Mouse (Mus musculus) left cerebral cortex, postnatal 14 days (tissue): ENCODE data around the gene 3110018I06Rik. TPM values are rescaled to one million over a fixed set of nuclear protein-coding genes. Genes with fewer than 3 reads are reported as not detected.

ENCODE experiments used
- DNase-seq, 2 experiments: peaks; one replicate each; pipeline ENCODE4 v3.0.0; 2021 to 2022; ENCODE audit warnings: low spot score in 2 of 2, mixed read lengths in 1 of 2
- intact Hi-C: fragments of 180-260 bp; cut with DNase I; formaldehyde crosslinking; loops from one replicate; pipeline ENCODE4 v1.15.1; 2025
- long read RNA-seq, 2 experiments: library from polyadenylated mRNA; stranded (forward); transcript quantifications; one replicate each; pipeline ENCODE4 v2.0.0; 2021
- total RNA-seq, 2 experiments: library from RNA; stranded (reverse); gene quantifications; 2 replicates each; pipeline ENCODE4 v1.2.3; 2021

Gene 3110018I06Rik
- not detected for total RNA-seq
- long read RNA-seq, experiment 1, result 0 reads
- long read RNA-seq, experiment 2, result 0 reads

DNA sequence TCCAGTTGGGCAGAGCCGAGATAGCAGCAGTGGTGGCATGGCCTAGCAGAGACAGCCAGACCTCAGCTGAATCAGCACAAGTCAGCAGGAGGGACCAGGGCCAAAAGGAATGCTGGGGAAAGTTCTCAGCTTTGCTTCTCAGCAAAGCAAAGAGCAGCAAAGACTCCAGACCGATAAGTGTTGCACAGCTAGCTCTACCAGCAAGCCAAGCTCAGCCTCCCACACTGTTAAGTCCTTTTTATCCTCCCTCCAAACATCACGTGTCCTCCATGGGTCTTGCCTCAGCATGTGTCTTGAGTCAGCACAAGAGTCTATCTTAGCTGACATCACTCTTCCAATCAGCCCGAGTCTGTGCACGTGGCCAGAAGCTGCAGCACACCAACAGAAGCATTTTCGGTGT, at the start of gene 3110018I06Rik:
TSS of gene 3110018I06Rik (plus strand) at position 262 of the 400 bp plus-strand sequence.
- intact Hi-C loops, result no loop called here
- DNase-seq, result no peak

DNA sequence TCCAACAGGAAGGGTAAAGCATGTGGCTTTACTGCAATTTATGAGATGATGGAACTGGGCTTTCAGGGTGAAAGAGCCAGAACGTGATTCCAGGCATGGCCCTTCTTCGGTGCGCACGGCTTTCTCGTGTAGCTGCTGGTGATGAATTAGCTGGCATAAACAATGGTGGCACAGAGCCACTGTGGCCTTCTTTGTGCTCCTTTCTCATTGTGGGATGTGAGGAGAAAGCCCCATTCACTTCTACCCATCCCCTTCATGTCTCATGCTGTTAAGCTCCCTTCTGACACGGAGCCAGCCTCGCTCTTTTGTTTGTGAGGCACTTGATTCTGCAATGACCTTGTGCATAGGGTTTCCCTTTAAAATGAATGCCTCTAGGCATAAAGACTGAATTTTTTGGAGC, 43.8 kb upstream of the 3110018I06Rik start:
- intact Hi-C loops, result no loop called here
- DNase-seq, result no peak

DNA sequence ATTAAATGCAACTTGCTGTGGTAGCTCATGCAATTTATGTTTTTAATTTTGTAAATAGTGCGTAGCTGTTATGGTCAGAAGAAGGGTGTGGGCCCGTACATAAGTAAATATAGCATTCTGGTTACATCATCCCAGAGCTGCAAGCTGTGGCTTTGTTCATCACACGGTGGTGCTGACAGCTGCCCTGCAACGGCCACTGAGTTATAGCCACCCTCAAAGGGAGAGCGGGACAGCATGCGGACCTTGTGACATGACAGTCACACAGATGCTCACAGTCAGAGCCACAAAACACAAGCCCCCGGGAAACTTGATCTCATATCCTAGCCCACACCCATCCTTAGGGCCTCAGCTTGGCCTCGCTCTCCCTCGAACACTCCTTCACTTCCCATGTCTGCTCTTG, 30.6 kb upstream of the 3110018I06Rik start:
- intact Hi-C loops, result no loop called here
- no peak for DNase-seq

DNA sequence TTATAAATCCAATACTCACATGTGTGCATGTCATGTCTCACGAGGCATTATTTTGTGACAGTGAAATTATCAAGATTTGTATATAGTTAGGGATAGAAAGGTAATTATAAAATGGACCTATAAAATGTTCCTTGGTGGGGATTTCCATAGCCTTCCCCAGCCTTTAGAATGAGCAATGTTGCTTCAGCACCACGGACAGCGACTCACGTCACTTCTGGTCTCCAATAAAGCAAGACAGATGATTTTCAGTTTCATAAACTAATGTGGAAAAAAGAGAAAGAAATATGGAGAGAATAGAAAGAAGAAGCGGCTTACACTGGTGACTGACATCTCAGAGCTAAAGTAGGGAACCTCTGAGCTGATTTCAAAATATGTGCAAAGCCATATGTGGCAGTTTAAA, 23.7 kb upstream of the 3110018I06Rik start:
- intact Hi-C loops, result no loop called here
- no peak for DNase-seq

DNA sequence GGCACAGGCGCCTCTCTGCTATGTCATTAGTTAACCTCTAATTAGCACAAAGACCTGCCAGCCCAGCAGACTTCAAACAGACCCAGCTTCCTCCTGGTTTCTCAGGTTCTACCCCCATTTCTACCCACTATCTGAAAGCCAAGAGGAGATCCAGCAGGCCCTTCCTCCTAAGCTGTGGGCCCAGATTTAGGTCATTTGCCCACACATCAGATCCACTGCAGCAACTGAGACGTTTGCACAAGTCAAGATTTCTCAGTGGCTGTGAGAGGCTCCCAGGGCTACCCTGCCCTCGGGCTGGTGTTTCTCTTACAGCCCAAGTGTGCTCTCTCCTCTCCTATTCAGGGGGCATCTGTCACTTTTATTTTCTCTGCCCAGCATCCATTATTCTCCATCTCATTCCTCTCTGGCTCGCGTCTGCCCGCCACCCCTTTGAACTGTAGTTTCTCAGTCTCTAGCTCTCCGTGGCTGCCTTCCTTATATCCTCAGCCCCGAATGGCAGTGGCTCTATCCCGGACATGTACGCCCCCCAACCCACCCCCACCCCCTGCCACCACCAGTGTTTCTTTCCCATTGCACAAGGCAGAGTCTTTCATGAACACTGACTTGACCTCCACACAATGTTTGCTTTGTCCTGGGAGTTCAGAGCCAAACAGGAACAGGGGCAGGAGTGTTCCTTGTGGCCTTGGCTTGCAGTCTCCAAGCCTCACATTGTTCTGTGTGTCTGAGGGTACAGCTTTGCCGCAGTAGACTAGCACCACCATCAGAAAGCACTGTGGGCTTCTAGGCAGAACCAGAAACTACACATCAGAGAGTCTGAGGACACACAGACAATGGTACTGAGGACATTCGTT, 11.8 kb upstream of the 3110018I06Rik start:
- intact Hi-C loops, result no loop called here
- peak in 1 of 2 experiments; percentile 18 for DNase-seq

DNA sequence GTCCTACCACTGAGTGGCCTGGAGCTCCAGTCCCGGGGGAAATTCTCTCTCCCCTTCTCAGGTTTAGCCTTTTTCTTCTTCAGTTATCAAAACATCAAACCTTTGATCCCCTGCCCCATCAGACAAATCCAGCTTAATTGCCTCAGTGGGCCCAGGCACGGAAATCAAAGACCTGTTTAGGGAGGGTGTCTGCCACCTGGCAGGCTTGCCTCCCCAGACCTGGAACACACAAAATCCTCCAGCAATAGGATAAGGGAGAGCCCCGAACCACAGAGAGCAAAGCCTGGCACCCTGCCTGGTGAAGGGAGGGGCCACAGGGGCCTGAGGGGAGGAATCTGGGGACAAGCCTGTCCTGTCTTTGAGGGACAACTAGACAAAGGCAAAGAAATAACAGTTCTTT, 9.1 kb upstream of the 3110018I06Rik start:
- intact Hi-C loops, result no loop called here
- DNase-seq, result no peak

DNA sequence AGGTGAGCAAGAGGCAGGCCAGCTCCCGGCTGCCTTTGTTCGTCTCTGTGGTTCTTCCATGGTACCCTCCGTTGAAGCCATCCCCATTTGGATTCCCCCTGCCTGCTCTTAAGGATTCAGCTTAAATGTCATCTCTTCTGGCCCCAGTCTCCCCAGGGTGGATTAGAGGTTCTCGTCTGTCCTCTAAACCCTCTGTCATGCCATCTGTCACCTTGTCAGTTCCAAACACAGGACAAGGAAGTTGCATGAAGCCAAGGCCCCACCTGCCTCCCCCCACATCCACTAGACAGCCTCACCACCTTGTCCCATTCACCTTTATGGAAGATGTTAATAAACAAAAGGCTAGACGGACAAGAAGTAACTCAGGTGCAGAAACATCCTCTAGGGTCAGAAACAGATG, 5.4 kb upstream of the 3110018I06Rik start:
- intact Hi-C loops, result no loop called here
- DNase-seq, result no peak

DNA sequence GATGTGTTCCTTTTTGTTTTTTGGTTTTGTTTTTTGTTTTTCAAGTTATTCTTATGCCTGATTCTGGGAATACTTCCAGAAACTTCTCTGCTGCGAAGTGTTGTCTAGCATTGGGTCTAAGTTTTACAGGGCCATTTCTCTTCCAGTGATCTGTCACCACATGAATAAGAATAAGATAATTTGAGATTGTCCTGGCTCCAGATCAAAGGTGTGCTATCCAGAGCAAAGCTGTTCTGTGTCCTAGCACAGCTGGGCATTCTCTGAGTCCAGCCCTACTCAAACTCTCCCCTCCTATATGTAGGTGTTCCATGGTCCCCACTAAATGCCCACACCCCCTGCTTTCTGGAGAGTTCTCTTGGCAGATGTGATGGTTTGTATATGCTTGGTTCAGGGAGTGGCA, 2.9 kb downstream of the 3110018I06Rik start:
- intact Hi-C loops, result no loop called here
- no peak for DNase-seq

DNA sequence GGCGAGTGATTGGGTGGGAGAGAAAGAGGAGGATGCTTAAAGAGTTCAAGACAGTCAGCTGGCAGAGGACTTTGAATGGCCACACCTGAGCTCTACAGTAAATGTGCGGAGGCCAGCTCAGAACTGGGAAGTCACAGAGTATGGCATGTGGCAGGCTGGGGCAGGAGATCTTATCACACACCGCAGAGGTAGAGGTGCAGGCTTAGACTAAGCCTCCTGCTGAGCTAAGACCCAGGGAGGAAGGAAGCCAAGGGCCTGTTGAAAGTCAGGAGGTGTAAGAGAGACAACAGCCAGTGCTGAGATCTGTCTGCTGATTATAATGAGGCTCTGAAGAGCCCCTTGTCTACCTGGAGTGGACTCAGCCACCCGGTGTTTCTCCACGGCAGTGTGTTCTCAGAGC, 8.5 kb downstream of the 3110018I06Rik start:
- intact Hi-C loops, result no loop called here

DNA sequence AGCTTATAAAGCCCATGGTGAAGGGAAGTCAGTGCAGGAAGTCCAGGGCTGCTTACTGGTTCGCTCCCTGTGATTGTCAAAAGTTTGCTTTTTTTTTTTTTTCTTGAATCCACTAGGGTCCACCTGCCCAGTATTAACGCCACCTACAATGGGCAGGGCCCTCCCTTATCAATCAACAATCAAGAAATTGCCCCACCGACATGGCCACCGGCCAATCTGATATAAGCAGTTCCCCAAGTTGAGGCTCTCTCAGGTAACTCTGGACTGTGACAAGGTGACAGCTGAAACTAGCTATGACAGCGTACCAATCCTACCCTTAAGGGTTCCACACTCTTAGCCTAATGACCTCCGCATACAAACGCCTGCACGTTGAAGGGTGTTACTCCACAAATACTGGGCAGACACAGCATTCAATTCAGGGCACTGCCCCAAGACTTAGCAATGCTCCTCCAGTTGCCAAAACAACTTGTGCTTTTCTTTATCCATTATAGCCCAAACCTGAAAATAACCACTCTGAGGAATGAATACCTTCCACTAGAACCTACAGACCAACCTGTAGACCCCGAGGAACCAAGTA, 21.3 kb downstream of the 3110018I06Rik start:
- DNase-seq, result no peak
- intact Hi-C loops, result no loop called here

More for the DNA sequence above, 8.5 kb downstream of the 3110018I06Rik start:
- no peak for DNase-seq

DNA sequence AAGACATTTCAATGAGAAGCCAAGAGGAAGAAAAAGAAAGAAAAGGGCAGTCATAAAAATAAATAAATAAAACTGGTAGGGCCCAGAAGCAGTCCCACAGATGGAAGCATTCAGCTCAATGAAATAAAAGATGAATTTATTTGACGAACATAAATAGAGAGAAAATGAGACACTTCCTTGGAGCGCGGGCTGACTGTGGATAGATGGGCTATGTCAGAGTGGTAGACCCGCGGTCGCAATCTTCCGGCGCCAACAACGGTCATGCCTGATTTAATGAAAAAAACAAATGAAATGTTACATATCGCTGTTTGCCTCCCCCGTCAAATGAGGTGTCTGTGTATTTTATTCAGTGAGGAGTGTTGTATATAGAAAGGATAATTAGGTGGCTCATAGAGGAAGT, 22.7 kb downstream of the 3110018I06Rik start:
- intact Hi-C loops, result no loop called here
- DNase-seq, result no peak

DNA sequence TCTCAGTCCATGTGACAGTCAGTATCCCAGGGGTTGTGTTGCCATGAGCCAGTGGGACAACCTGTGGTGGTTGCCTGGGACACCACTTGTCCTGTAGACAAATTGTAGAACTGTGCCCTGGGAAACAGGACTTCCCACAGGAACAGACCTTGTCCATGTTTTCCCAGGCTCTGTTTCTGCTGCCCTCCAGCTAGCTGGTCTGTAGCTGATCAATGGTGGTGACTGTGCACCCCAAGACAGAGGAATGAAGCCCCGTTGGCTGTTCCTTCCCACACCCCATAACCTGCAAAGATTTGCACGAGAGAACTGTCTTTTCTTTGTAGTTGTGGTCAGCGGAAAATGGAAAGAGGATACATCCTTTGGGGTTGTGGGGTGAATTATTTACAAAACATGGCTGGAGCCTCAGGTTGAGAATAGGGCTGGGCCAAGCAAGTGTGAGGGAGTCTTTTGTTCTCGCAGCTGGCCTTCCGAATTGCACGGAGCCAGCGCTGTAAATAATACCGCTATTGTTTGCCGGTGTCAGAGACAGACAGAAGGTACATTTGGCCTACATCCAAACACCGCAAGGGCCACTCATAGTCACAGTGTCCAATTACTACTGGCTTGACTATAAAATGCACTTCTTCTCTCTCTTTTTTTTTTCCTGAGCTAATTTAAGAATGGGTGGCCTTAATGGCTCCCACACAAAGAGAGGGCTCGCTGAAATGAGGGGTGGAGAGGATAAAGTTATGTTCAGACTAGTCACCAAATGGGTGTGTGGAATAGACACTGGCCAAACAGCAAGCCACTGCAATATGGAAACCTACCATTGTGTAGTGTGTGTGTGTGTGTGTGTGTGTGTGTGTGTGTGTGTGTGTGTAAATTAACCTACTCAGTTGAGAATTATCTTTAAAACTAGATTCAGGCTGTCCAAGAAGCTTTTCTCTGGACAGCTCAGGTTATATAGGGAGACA, 28.1 kb downstream of the 3110018I06Rik start:
- DNase-seq, result peak in 1 of 2 experiments; percentile 21
- intact Hi-C loops, result no loop called here

DNA sequence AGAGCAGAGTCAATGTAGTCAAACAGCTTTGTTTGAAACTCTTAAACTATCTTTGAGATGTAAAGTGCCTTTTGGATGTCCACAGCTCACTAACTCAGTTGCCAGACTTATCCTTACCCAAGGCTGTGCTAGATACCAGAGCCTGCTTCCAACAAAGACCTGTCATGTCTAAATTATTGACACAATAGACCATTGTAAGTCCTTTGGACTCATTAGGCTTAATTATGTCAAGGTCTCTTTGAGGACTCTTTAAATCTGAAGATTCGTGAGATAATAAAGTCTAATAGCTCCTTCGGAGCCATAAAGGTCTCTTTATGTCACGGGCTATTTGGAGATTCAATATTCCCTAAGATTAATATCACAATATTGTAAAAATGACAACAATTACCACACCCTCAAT, 32.5 kb downstream of the 3110018I06Rik start:
- intact Hi-C loops, result no loop called here
- no peak for DNase-seq

DNA sequence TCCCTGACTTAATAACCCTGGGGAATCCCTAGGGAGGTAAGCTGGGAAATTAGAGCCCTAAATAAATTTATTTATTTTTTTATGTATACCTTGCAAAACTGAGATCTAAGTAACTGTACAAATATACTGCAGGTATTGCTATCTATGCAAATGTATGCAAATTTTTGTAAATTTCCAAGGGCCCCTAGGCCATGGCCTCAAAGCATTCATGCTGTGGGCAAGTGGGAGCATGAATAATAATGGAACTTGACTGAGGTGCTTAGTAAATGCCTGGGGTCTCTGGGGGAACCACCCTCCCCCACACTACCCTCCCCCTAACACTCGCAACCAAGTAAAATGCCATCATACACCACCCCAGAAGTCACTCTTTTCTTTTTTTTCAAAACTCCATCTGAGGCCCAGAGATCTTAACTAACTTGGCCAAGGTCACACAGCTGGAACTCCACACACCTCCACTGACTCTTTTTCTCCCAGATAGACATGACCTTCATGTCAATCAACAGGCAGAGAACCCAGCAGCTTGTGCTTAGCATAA, 40.0 kb downstream of the 3110018I06Rik start:
- no peak for DNase-seq
- intact Hi-C loops, result no loop called here

DNA sequence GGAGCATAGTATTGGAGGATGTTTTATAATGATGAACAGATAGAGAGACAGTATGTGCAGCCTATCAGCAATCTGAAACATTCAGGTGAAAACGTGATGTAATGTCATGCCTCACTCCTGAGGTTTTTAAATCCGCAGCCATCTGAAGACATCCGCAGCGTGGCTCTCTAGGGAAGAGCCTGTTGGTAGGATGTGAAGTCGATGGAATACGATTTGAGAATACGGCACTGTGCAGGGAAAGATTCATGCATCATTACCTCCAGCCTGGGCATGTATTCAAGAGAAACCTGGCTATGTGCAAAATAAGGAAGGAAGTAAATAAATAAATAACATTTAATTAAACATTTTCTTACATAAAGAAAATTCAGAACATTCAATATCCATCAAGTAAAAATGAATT, 44.4 kb downstream of the 3110018I06Rik start:
- intact Hi-C loops, result no loop called here
- no peak for DNase-seq
